Mouse (Mus musculus): Measurements from ENCODE around the gene Kdelc2.

Gene Kdelc2

GRCm38 (mm10) chr9:53384873-53385272, 1.0 kb downstream of the Kdelc2 start:
- DNase-seq (ENCODE audit: low spot score), result no peak

DNA sequence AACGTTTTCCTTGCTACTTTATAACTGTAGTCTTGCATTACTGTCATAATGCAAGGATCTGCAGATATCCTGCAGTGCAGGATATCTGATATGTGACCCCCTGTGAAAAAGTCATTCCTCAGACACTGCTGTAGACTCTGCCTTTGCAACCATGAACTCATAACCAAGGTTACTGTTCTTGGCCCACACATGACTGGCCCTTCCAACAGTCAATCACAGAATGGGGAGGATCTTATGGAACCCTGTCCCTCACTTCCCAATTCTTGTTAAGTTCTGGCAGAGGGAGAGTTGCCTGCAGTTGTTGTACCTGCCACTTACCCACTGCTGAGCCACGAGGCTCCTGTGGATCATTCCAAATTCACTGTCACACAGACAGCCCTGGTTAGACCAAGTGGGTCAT, 3.6 kb downstream of the Kdelc2 start:
- DNase-seq (ENCODE audit: low spot score), result no peak

- DNase-seq (ENCODE audit: low spot score), result no peak
Observed at GRCm38 (mm10) chr9:53389109-53389508, 5.3 kb downstream of the Kdelc2 start.

- no peak for DNase-seq (ENCODE audit: low spot score)
Observed at GRCm38 (mm10) chr9:53390136-53390535, 6.3 kb downstream of the Kdelc2 start.

GRCm38 (mm10) chr9:53397685-53398387, 14.0 kb downstream of the Kdelc2 start:
- DNase-seq (ENCODE audit: low spot score), result no peak

DNA sequence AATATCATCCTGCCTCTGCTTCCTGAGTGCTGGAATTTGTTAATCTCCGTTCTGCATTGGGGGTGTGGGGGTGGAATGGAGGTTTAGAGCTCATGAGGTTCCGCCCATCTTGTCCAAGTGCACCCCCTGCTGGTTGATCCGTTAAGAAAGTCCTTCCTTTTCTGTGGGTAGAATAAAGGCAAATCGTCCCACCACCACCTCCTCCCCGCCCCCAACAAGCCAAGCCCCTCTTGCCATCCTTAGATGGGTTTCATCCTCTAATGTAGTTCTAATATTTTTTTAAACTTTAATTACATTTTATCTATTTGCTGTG, 14.5 kb downstream of the Kdelc2 start:
- DNase-seq (ENCODE audit: low spot score), result peak; percentile 54

DNA sequence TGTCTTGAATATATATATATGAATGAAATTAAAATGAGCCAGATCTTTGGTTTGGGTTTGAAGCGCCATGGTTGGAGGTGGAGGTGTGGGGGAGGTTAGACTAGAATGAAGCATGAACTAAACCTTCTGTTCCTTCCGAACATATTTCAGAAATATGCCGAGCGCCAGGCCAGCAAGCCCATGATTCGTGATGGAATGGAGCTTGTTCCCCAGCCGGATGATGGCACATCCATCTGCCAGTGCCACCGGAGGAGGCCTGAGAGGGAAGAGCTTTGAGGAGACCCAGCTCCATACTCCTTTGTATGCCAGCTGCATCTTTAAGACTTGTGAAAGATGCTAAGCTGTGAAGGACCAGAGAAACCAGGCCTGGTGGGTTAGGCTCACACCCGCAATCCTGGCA, 15.7 kb downstream of the Kdelc2 start:
- no peak for DNase-seq (ENCODE audit: low spot score)

DNA sequence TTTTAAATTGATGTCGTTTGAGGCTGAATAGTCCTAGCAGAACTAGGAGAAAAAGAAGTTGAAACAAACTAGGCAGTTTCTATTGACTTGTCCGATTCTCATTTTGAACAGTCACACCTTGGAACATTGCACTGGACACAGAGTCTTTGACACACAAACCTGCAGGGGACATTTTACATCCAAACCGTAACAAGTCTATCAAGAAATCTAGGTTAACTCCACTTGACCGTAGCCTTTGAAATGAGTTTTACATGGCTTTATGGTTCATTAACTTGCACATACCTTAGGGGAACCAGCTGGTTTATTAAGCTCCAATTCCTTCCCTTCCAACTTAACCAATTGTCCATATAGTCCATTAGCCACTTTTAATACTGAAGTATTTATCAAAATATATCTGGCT, 16.9 kb downstream of the Kdelc2 start:
- DNase-seq (ENCODE audit: low spot score), result no peak

- no peak for DNase-seq (ENCODE audit: low spot score)
Observed at GRCm38 (mm10) chr9:53401146-53401545, 17.3 kb downstream of the Kdelc2 start.

GRCm38 (mm10) chr9:53402291-53402711, 18.5 kb downstream of the Kdelc2 start, which contains the start of gene 4930550C14Rik:
Gene 4930550C14Rik, plus strand, starts transcription at chr9:53402325.
- peak; percentile 80 for DNase-seq (ENCODE audit: low spot score)

GRCm38 (mm10) chr9:53402991-53403390, 19.2 kb downstream of the Kdelc2 start:
- DNase-seq (ENCODE audit: low spot score), result peak; percentile 11

- peak; percentile 92 for DNase-seq (ENCODE audit: low spot score)
Observed at GRCm38 (mm10) chr9:53404050-53404752, 20.4 kb downstream of the Kdelc2 start.

DNA sequence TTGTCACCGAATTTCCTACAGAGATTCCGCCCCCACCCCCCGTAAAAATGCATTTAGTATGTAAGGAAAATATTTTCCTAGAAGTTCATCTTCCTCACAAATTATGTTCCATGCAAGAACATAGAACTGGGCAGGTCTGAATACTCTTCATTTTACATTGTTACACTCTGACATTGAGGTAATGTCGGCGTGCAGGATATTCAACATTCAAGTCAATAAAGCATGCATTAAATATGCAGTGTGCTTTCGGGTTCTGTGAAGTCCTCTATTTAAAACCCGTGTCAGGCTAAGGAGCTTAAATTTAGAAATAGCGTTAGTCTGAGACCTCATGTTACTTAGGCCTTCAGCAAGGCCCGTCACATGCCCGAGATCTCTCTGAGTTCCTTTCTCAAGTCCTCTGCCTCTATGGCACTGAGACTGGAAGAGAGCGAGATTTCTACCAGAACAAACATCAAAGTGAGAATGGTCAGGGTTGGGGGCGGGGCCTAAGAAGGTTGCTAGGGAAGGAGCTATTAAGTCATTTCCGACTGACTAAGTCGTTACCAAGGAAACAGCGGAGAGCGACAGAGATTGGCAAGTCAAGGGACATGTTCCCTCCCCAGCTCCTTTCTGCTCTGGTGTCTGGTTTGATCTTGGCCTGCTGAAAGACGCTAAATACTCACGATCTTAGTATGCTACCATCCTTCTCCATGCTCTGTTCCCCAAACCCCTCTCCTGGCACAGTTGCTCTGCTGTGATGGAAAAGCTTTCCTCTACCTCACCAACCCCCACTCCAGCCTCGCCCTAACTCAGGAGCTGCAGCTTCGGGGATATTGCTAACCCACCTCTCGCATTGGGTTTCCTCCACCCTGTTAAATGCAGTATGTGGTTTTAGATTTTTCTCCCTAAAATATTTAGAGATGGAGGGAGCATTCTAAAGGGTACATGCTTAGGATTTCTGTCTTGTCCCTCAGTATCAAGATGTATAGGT, 21.2 kb downstream of the Kdelc2 start:
- DNase-seq (ENCODE audit: low spot score), result peak; percentile 86

DNA sequence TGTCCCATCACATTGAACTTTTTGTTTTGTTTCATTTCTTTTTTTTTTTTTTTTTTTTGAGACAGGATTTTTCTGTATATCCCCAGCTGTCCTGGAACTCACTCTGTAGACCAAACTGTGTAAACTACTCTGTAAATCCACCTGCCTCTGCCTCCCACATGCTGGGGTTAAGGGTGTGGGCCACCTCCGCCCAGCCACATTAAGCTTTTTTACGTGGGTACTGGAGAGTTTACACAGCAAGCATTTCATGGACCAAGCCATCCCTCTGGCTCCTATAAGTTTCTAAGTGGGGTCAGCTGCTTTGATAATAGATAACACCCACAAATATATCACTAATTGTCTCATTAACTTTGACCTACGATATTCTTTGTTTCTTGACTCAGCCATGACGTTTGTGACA, 24.7 kb downstream of the Kdelc2 start:
- no peak for DNase-seq (ENCODE audit: low spot score)

DNA sequence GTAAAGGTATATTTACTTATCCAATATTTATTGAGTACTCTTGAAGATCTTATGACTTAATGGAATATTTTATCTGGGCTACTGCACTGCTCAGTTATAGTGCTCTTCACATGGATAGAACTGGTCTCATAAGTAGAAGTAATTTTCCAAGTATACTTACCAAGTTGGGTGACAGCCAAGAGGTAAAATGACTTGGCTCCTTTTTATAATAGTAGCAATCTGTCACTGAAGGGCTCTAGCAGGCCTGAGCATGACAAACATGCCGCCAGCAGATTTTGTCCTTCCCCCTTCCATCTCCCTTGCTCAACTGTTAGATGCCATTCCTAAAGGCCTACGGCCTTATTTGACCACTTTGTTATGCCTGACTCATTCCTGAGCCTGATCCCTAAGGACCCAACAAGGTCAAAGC, 25.1 kb downstream of the Kdelc2 start:
- DNase-seq (ENCODE audit: low spot score), result no peak

- DNase-seq (ENCODE audit: low spot score), result no peak
Observed at GRCm38 (mm10) chr9:53409427-53409826, 25.6 kb downstream of the Kdelc2 start.

DNA sequence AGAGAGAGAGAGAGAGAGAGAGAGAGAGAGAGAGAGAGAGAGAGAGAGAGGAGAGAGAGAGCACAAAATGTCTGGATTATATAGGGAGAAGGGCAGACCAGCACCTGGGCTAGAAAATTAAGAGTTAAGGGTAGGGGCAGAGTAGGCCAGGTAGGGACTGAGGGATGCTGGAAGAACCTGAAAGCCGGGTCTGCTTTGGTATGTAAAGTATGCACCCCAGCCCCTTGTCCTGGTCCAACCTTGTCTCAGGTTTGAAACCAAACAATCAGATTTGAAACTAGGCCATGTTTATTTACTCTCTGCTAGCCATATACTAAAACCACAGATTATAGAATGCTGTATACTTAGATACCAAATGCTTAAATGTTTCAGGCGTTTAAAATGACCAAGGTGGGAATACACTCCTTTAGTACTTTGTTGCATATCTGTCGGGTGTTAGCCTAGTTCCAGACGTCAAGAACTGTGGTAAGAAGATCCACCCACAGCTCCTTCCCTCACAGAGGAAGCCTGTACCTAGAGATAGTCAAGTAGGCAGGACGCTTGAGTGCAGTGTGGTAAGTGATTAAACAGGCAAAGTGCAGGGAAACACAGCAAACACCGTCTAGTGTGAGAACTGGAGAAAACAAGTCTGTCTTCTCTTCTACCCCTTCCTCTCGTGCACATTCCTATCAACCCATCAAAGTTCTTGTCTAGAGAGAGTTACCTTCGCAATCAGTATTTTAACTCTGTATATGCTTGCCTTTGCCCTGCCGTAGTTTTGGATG, 38.5 kb downstream of the Kdelc2 start:
- no peak for DNase-seq (ENCODE audit: low spot score)

DNA sequence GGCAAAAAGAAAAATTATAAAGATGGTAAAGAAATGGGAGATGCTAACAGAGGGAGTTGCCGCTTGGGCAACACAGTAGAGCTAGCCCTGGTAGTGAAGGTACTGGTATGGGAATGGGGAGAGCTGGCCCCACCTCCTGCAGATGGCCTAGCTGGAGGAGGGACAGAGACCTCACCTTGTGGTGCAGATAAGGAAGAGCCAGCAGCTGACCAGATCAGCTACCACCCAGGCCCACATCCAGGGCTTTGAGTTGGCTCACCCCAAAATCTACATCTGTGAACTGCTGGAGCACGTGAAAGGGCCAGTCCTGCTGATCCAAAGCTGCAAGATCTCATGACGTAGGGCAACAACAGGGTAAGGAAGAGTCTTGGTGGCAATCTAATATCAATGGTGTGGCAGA, 42.9 kb downstream of the Kdelc2 start:
- DNase-seq (ENCODE audit: low spot score), result no peak

GRCm38 (mm10) chr9:53427638-53428037, 43.8 kb downstream of the Kdelc2 start:
- DNase-seq (ENCODE audit: low spot score), result no peak

DNA sequence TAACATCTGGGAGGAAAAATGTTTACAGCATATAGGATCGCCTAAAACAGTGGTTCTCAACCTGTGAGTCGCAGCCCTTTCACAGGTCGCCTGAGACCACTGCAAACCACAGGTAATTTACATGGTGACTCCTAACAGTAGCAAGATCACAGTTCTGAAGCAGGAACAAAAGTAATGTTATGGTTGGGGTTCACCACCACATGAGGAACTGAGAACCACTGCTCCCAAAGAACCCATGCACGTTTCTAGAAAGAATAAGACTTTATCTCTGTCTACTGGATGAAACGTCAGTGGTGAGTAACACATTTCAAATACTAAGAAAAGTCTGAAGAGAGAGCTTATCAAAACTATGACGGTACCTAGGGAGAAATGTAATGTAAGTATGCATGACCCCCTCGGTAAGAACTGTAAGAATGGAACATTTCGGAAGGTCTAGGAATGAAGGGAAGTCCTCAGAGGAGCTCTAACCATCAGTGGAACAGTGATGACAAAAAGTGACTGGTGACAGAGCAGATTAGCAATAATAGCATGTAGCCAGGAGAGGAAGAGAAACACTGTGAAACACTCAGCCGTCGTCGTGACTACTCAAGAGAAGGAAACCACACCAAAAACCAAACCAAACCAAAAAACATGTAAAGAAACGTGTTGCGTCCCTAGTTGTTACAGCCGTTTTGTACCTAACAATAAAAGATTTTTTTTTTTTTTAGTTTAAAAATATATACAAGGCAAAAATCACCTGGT, 52.2 kb downstream of the Kdelc2 start:
- no peak for DNase-seq (ENCODE audit: low spot score)

- DNase-seq (ENCODE audit: low spot score), result no peak
Observed at GRCm38 (mm10) chr9:53450609-53451008, 66.8 kb downstream of the Kdelc2 start.

Measured in MN1 (cell line).